Mouse (Mus musculus) heart, embryonic 16.5 days (tissue): ENCODE results near the gene Hoxd13. TPM values are rescaled to one million over a fixed set of nuclear protein-coding genes. Genes with fewer than 3 reads are reported as not detected.

Source experiments
- ATAC-seq: fragments of 200-750 bp; cut with Nextera tagmentation; replicated peaks from 2 replicates; pipeline ENCODE4 v1.8.0; 2017; ENCODE audit warnings: moderate number of reproducible peaks; ENCODE audit not compliant: insufficient read depth, low FRiP score; ENCODE audit errors: extremely low read depth
- H3K27ac ChIP-seq: fragments of 300-500 bp; sonication (generic); 2 replicates; pipeline ENCODE4 v1.5.1; 2014; ENCODE audit warnings: mild to moderate bottlenecking, low read length, control low read depth, moderate library complexity
- H3K27me3 ChIP-seq: fragments of 300-500 bp; sonication (generic); 2 replicates; pipeline ENCODE4 v1.6.1; 2014; ENCODE audit warnings: low read length, mixed read lengths; ENCODE audit not compliant: control insufficient read depth, insufficient read depth
- H3K36me3 ChIP-seq: fragments of 300-500 bp; sonication (generic); 2 replicates; pipeline ENCODE4 v1.6.1; 2014; ENCODE audit not compliant: control insufficient read depth, insufficient read depth
- H3K4me1 ChIP-seq: fragments of 300-500 bp; sonication (generic); 2 replicates; pipeline ENCODE4 v1.6.1; 2014; ENCODE audit warnings: low read length, mixed read lengths; ENCODE audit not compliant: control insufficient read depth, insufficient read depth
- H3K4me2 ChIP-seq: fragments of 300-500 bp; sonication (generic); 2 replicates; pipeline ENCODE4 v1.6.1; 2014; ENCODE audit warnings: low read depth, mild to moderate bottlenecking, control low read depth, low read length
- H3K4me3 ChIP-seq: fragments of 300-500 bp; sonication (generic); 2 replicates; pipeline ENCODE4 v1.5.1; 2014; ENCODE audit warnings: mild to moderate bottlenecking, control low read depth, low read length
- H3K9ac ChIP-seq: fragments of 300-500 bp; sonication (generic); 2 replicates; pipeline ENCODE4 v1.6.1; 2014; ENCODE audit warnings: low read length, control low read depth
- H3K9me3 ChIP-seq: fragments of 300-500 bp; sonication (generic); replicated peaks from 2 replicates; pipeline ENCODE4 v1.6.1; 2016; ENCODE audit warnings: low read length; ENCODE audit not compliant: control insufficient read depth
- WGBS: fragments of 180-500 bp; shearing (Covaris S2); extraction: QIAGEN DNeasy Blood & Tissue Kit; methylation state at CpG from one replicate; pipeline ENCODE4 v1.1.7; 2014; 5-methylcytosine and 5-hydroxymethylcytosine counted together
- polyA plus RNA-seq: library from polyadenylated mRNA; unstranded; fragments of >200 nt; fragmentation: Nextera tagmentation; extraction: Ambion mirVana; gene quantifications from 2 replicates; pipeline ENCODE4 v1.2.1, GENCODE M21; 2015

The Hoxd13 gene
- polyA plus RNA-seq, 1 experiment from 2014 or later = not detected

DNA sequence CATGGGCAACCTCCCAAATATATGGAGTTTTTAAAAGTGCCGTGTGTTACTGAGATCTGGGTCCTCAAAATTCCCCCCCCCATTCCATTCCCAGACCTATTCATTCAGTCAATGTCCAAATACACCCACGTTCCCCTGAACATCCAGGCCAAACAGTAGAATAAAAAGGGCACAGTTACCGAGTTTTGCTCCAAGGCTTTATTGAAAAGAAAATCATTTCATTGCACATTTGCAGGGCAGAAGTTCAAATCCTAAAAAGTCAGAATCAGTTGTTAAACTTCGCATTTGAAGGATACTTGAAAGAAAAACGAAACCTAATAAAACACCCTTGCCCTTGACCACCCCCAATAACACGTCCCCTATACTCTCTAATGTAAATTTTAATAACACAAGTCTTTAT lies 34.7 kb downstream of the Hoxd13 start:
- Histone ChIP-seq H3K27me3 (peaks cover 88% of the 10 kb centered on the region), H3K9ac (no peak overlapping the region), H3K9me3 (no peaks in the 10 kb centered on the region), H3K36me3 (no peaks in the 10 kb centered on the region), H3K4me3 (no peak overlapping the region), H3K4me2 (no peak overlapping the region), H3K4me1 (peaks cover 7% of the 10 kb centered on the region; the same call in 1 of the 2 replicates), H3K27ac (no peak overlapping the region)
- no peak for ATAC-seq
- 24% methylated on average over 6 of the region's 6 CpGs for WGBS

DNA sequence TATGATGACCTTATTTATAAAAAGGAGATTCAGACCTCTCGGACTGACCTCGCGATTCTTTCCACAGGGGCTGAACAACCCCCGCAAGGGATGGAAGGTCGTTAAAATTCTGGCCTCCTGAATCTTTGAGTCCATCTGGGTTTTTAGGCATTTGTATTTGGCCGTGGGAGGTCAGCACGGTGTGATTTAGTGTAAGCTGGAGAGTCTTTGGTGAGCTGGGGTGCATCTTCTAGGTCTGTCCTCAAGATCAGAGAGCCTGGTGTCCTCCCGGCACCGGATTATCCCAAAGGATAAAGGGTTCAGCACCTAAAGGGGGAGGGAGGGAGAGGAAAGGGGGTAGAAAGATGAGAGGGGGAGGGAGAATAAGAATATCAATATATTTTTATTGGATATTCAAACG lies 35.2 kb downstream of the Hoxd13 start:
- no peak for ATAC-seq
- no peak overlapping the region for H3K9ac ChIP-seq
- peaks cover 3% of the 10 kb centered on the region; the same call in 1 of the 2 replicates for H3K4me1 ChIP-seq
- 8% methylated on average over 10 of the region's 10 CpGs for WGBS
- H3K27me3 ChIP-seq = peaks cover 89% of the 10 kb centered on the region
- no peak overlapping the region for H3K4me3 ChIP-seq
- H3K27ac ChIP-seq = no peak overlapping the region
- no peaks in the 10 kb centered on the region for H3K36me3 ChIP-seq
- no peaks in the 10 kb centered on the region for H3K9me3 ChIP-seq
- H3K4me2 ChIP-seq = no peak overlapping the region

- Histone ChIP-seq H3K36me3 (no peaks in the 10 kb centered on the region), H3K4me1 (peaks cover 3% of the 10 kb centered on the region; the same call in 1 of the 2 replicates), H3K27me3 (peaks cover 92% of the 10 kb centered on the region), H3K4me3 (no peak overlapping the region), H3K9ac (no peak overlapping the region), H3K4me2 (no peak overlapping the region), H3K9me3 (no peaks in the 10 kb centered on the region), H3K27ac (no peak overlapping the region)
- ATAC-seq = no peak
- 4% methylated on average over 26 of the region's 26 CpGs for WGBS
These were observed 35.7 kb downstream of the Hoxd13 start for GRCm38 (mm10) chr2:74703720-74704392.

GRCm38 (mm10) chr2:74704393-74704998 lies 36.4 kb downstream of the Hoxd13 start, which contains the start of gene Hoxd8:
Gene Hoxd8, plus strand, starts transcription at chr2:74704615.
- Histone ChIP-seq H3K4me2 (peak within 1 kb of the TSS; percentile 77), H3K27ac (no peak within 1 kb of the TSS), H3K27me3 (peaks cover 93% of the 10 kb centered on the region), H3K4me3 (peak within 1 kb of the TSS; percentile 53), H3K4me1 (peaks cover 3% of the 10 kb centered on the region; the same call in 1 of the 2 replicates), H3K9me3 (no peaks in the 10 kb centered on the region), H3K9ac (peak within 1 kb of the TSS; percentile 46), H3K36me3 (no peaks in the 10 kb centered on the region)
- ATAC-seq = peak; percentile 19; the same call in 1 of the 2 replicates
- 3% methylated on average over 46 of the region's 52 CpGs for WGBS

- ATAC-seq = no peak; the same call in 1 of the 2 replicates
- Histone ChIP-seq H3K36me3 (no peaks in the 10 kb centered on the region), H3K4me2 (peak overlapping the region; percentile 77), H3K27me3 (peaks cover 93% of the 10 kb centered on the region), H3K9me3 (no peaks in the 10 kb centered on the region), H3K4me3 (peak overlapping the region; percentile 53), H3K27ac (no peak overlapping the region), H3K4me1 (peaks cover 3% of the 10 kb centered on the region; the same call in 1 of the 2 replicates), H3K9ac (peak overlapping the region; percentile 46)
- under 1% methylated on average over 37 of the region's 66 CpGs for WGBS
These were observed 36.9 kb downstream of the Hoxd13 start for GRCm38 (mm10) chr2:74704999-74705466.

- Histone ChIP-seq H3K27ac (no peak overlapping the region), H3K9me3 (no peaks in the 10 kb centered on the region), H3K27me3 (peaks cover 93% of the 10 kb centered on the region), H3K4me3 (peak overlapping the region; percentile 53), H3K4me2 (peak overlapping the region; percentile 77), H3K4me1 (peaks cover 3% of the 10 kb centered on the region; the same call in 1 of the 2 replicates), H3K36me3 (no peaks in the 10 kb centered on the region), H3K9ac (peak overlapping the region; percentile 46)
- ATAC-seq = no peak; the same call in 1 of the 2 replicates
- WGBS = under 1% methylated on average over 60 of the region's 85 CpGs
These were observed 37.5 kb downstream of the Hoxd13 start for GRCm38 (mm10) chr2:74705467-74706089.

DNA sequence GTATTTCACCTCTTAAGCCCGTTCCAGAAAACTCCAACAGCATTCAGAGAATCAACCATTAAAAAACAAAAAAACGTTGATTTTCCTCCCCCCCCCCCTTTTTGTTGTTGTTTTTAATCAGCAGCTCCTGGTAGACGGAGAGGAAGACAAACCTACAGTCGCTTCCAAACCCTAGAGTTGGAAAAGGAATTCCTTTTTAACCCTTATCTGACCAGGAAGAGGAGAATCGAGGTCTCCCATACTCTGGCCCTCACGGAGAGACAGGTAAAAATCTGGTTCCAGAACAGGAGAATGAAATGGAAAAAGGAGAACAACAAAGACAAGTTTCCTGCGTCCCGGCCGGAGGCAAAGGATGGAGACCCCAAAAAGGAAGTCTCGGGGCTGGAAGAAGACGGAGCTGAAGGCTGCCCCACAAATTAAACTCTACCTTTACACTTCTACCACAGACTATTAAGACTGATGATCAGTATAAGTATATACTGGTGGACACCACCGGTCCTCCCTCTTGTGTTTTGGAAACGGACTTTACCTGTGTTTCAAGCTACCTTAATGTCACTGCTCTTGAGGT lies 38.4 kb downstream of the Hoxd13 start:
- Histone ChIP-seq H3K4me2 (no peak overlapping the region), H3K4me1 (peaks cover 3% of the 10 kb centered on the region; the same call in 1 of the 2 replicates), H3K4me3 (no peak overlapping the region), H3K9ac (no peak overlapping the region), H3K9me3 (no peaks in the 10 kb centered on the region), H3K36me3 (no peaks in the 10 kb centered on the region), H3K27ac (no peak overlapping the region), H3K27me3 (peaks cover 91% of the 10 kb centered on the region)
- WGBS = 3% methylated on average over 13 of the region's 13 CpGs
- ATAC-seq = no peak

DNA sequence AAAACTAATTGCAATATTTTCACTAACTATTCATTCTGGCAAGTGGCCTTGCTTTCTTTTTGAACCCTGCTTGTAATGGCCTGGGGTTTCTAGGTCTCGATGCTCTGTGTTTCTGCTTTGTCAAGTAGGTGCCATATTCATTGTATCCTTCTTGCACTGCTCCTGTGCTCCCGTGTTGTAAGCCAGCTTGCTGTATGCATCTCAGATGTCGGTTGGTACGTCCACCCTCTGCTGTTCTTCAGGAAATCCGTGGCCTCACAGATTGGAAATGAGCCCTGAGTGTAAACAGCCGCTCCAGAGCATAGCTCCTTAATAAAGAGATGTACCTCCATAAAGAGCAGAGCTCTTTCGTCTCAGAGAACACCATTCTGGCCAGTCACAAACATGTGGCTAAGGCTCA lies 39.5 kb downstream of the Hoxd13 start:
- 13% methylated on average over 7 of the region's 7 CpGs for WGBS
- Histone ChIP-seq H3K9ac (no peak overlapping the region), H3K4me1 (peaks cover 10% of the 10 kb centered on the region; the same call in 1 of the 2 replicates), H3K4me3 (no peak overlapping the region), H3K36me3 (no peaks in the 10 kb centered on the region), H3K9me3 (no peaks in the 10 kb centered on the region), H3K4me2 (no peak overlapping the region), H3K27ac (no peak overlapping the region), H3K27me3 (peaks cover 94% of the 10 kb centered on the region)
- no peak for ATAC-seq
